Mouse (Mus musculus) urinary bladder, postnatal 4 days (tissue): ENCODE data around the gene Hecw2.

Experiments used
- DNase-seq, 2 experiments: peaks; one replicate each; pipeline ENCODE4 v3.0.0; 2021 to 2022; ENCODE audit warnings: low spot score in 2 of 2

The Hecw2 gene

DNA sequence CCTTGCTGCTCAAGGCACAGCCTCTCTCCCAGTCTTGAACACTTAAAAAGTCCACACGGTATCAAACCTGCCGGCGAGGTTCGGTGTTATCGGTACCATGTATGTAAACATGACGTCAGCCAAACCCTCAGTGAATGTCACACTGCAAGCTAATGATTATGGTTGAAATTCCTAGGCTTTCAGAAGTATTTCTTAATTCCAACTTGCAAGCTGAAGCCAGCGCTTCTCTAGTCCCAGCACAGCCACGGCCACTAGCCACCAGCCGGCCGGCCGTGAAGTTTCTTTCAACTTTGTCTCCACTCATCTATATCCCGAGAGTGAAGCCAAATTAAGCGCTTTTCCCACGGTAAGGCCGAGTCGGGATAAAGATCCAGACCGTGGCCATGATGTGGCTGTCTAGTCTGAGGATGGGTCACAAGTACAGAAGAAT, 410.7 kb downstream of the Hecw2 start:
- DNase-seq: peak in 1 of 2 experiments; percentile 21

DNA sequence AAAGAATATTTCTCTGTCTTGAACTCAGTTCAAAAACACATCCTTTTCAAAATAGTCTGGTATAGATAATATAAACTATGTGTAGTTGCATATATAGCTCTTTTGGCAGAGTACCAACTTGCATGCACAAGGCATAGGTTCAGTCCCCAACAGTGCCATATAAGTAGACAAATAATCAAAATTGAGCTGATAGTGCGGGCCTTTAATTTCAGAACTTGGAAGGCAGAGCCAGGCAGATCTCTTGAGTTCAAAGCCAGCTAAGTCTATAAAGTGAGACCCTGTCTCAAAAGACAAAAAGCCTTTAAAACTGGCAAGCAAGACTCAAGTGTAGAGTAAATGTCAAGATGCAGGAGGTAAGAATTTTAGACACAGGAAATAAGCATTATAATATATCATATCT, 412.0 kb downstream of the Hecw2 start:
- no peak for DNase-seq

DNA sequence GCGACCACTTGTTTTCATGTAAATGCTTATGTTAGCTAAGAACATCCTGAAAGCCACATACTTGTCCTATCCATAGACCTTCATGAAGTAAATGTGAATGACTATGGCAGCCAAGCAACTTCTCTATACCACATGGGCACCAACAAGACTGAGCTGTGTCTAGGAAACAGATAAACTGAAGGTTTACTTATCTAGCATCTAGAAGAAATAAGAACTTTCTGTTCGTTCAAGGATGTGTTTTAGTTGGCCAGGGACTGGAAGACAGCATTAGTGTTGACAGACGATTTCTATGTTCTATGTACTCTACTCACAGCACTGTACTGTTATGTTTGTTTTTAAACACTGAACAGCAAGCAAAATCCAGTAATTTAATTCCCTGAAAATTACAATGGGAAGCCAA, 412.9 kb downstream of the Hecw2 start:
- no peak for DNase-seq

DNA sequence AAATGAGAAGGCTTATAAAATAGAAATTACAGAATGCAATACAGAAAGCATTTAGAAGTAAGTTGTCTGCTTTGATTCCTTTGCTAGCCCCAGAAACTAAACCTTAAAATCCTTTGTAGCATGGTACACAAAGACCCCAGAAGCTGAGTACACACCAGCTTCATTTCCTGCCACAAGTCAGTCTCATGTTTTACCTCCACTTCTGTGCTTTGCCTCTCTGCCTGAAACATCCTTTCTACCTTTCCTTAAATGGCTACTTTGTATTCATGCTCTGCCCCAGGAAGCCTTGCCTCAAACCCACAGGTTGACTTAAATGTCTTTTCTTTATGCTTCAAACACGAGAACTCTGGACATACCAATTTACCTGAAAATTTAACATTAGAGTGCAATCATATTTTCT, 413.7 kb downstream of the Hecw2 start:
- no peak for DNase-seq

DNA sequence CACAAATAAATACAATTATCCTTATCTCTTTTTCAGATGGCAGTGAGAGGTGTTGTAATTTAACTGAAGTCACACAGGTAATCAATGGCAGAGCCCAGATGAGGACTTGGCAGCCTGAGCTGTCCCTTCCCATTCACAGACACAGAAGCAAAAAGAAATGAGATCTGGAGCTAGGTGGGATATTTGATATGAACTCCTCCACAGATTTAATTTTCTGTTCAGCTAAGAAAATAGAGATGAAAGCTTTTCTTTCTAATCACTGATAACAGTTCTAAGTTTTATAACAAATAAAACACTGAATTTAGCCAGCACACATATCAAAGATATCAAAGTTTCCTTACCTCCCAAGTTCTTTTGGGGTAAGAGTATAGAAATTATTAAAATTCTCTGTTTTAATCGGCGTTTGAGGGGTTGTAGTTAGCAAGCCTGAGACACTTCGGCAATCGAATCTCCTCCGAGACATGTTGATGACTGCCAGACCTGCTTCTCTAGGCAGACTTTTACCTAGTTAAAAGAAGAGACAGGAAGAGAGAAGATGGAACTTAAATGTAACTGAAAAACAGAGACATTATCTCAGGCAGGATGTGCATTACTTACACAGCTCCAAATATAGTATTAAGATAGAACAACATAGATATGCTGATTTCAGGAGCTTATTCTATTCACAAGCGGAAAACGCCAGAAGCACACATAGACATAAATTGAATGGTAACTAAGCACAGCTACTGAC, 418.6 kb downstream of the Hecw2 start:
- DNase-seq: no peak

DNA sequence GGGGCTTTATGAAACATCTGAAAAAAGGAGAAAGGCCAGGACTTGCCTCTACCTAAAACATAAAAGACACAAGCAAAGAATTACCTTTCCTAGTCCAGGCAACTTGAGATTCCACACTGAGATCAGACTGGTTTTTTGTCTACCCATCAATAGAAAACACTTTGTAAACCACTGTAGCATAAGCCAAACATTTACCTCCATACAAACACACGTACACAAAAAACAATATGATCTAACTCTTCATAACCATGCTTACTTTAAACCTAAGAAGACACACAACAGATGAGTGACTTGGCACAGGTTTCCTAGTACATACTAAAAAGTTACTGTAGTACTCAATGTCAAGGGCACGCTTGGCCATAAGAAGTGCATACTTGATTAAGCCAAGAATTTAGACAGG, 419.4 kb downstream of the Hecw2 start:
- no peak for DNase-seq

DNA sequence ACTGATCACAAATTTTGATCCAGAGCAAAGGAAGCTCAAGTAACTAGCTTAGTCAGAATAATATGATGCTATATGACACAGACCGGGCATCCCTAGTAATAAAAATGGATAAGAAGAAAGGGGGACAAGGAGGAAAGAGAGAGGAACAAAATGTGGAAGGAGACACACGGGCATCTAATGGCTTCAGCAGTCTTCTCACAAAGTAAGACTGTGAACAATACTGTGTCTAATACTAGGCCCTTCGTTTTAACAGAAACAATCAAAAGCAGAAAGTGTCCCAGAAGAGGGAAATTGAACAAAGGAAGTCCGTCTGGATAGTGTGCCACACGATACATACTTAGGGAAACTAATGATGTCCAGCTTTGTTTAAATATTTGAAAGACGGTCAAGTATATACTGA, 419.9 kb downstream of the Hecw2 start:
- DNase-seq: no peak

DNA sequence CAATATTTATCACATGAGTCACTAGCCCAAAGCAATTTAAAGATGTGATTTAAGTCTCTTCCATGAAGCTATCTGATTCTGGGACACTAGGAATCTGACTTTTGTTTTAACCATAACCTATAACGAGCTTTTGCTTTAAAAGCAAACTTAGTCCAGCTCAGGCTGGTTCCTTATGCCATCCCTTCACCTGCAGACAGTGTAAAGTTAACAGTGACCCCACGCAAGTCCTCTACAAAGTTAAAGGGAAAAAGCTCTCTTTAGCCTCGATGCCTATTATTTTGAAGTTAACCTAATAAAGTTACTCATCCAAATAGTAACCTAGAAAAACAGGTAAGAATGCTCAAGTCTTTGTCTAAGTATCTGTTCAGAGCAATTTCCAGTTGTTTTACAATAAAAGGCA, 420.4 kb downstream of the Hecw2 start:
- DNase-seq: no peak

DNA sequence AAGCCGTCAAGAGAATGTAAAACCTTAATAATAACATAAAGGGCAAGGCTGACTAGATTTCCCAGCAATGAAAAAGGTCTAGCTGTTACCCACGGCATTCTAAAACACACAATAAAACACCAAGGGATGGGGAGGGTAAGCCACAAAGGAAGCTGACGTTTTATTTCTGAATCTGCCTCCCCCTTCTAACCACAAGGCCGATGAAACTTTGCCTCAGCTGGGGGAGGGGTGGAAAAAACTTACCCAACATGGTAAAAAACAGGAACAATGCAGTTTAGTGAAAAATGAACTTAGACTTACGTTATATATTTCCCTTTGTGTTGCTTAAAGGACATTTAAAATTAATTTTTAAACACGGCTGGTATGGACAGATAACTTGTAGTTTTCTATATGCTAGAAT, 421.0 kb downstream of the Hecw2 start:
- DNase-seq: no peak

DNA sequence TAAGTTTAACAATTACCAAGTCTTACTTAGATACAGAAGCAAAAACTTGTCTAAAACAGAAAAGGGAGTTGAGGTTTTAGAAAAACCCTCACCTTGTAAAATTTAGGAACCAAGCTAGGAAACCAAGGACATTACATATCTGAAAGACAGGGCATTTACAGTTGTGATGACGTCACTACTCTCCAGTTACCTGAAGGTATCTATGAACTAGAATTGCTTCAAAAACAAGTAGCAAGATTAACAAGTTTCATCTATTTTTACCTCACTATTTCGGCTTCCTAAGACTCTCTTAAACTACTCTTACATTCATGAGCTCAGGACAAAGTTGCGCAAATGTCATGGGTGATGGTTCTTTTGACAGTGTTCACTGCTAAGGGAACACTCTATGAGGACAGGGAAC, 422.0 kb downstream of the Hecw2 start:
- no peak for DNase-seq

DNA sequence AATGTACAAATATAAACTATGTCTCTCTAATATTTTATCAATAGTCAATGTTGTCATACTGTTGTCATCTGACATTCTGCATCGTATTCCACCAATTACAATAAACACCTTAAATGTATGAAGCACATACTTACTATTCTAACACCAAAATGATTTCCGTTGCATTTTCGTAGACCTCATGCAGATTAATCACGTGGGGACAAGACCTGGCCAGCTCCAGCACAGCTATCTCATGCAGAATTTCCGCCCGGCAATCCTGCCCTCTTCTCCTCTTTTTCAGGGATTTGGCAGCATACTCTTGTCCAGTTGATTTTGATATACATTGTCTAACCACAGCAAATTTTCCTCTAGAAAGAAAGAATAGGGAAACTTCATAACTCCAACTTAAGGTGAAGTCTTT, 423.5 kb downstream of the Hecw2 start:
- no peak for DNase-seq

DNA sequence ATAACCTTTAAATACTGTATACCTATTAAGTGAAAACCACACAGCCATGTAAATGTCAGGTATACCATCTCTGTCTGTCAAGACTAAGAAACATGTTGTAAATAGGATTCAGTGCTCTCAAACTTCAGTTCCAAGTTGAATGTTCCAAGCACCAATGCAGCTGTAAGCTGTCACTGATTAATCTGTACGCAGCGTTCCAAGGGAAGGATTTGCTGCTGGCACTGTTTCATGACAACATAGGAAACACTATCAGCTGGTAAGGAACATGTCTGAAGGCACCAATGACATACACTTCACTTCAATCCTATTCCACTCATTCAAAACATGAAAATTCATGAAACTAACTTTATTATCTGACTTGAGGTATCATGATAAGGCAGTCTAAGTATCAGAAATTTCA, 428.9 kb downstream of the Hecw2 start:
- no peak for DNase-seq

DNA sequence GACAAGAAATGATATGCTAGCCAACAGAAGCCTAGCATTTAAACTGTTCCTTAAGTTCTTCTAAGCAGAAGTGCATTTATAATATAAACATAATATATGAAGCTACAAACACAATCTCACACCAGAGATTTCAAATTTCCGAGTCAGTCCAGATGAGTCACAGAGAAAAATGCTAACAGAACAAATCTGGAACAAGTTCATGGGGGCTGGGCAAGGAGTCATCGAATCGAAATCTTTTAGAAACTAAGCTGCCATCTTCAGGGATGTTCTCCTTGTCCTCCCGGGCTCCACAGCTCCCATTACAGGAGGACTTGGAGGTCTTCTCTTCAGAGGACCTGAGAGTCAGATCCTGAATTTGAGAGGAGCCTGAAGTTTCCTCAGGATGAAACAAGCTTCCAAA, 437.7 kb downstream of the Hecw2 start:
- no peak for DNase-seq
